In genomic region chr5:81156281-81156680, GRCm38 (mm10) we compare ENCODE assay signal across 13 mouse cellular contexts.
DNase-seq lines count a peak whose midpoint lies in the region; ATAC-seq lines count a peak whose summit lies in the region.
"Had no signal": no experiment of that assay in that cellular context is flagged by ENCODE, and none has a peak within 500 bp of the region (broad histone marks: within the 10 kb centered on the region; RNA-seq: fewer than 3 reads in every experiment).

No protein-coding gene starts in this region.

- ATAC-seq in forebrain, embryonic 12.5 days (ENCODE audit: low FRiP score) = peak; percentile 50; the same call in 1 of the 2 replicates
- ATAC-seq in megakaryocyte, adult 5-6 weeks (ENCODE audit: poor library complexity, severe bottlenecking) = peak; percentile 10; the same call in 1 of the 2 replicates
- no peak for ATAC-seq in liver, embryonic 11.5 days (replicated peaks; ENCODE audit: low FRiP score)

- peaks cover 21% of the 10 kb centered on the region for H3K4me1 ChIP-seq in forebrain, embryonic 12.5 days
- peaks cover 19% of the 10 kb centered on the region for H3K4me1 ChIP-seq in forebrain, embryonic 10.5 days
- no peaks in the 10 kb centered on the region for H3K4me1 ChIP-seq in liver, embryonic 11.5 days (replicated peaks; ENCODE audit: control insufficient read depth, insufficient read depth, low read length)

- no peak for DNase-seq in forebrain, embryonic 10.5 days (ENCODE audit: extremely low spot score, low spot score)
- peak; percentile 25 for DNase-seq in cerebellum, adult 11 months
- peak; percentile 53 to 68 for DNase-seq in cerebellum, postnatal 36 days
- DNase-seq in adipocyte (ENCODE audit: low spot score) = no peak
- DNase-seq in liver, embryonic 11.5 days (ENCODE audit: low spot score) = no peak
- no peak for DNase-seq in testis, postnatal 10 days (ENCODE audit: low spot score)
- DNase-seq: lung, postnatal 4 days; thymus, postnatal 14 days had no signal

- H3K4me3 ChIP-seq in forebrain, embryonic 12.5 days (replicated peaks) = no peak overlapping the region
- H3K4me3 ChIP-seq in forebrain, embryonic 10.5 days = no peak overlapping the region
- no peak overlapping the region for H3K4me3 ChIP-seq in liver, embryonic 11.5 days (ENCODE audit: low read depth, low read length)

- H3K9me3 ChIP-seq in forebrain, embryonic 12.5 days = no peaks in the 10 kb centered on the region
- H3K9me3 ChIP-seq in forebrain, embryonic 10.5 days = no peaks in the 10 kb centered on the region
- no peaks in the 10 kb centered on the region for H3K9me3 ChIP-seq in liver, embryonic 11.5 days (ENCODE audit: control insufficient read depth, low read length)

- no peak overlapping the region for H3K4me2 ChIP-seq in forebrain, embryonic 12.5 days
- H3K4me2 ChIP-seq in liver, embryonic 11.5 days = no peak overlapping the region
- H3K4me2 ChIP-seq: heart, embryonic 11.5 days had no signal

- H3K27me3 ChIP-seq in forebrain, embryonic 12.5 days = peaks cover 20% of the 10 kb centered on the region
- H3K27me3 ChIP-seq in forebrain, embryonic 10.5 days (ENCODE audit: poor library complexity, severe bottlenecking) = peaks cover 25% of the 10 kb centered on the region
- no peaks in the 10 kb centered on the region for H3K27me3 ChIP-seq in liver, embryonic 11.5 days (replicated peaks; ENCODE audit: control insufficient read depth, insufficient read depth, low read length)

- no peak overlapping the region for H3K9ac ChIP-seq in forebrain, embryonic 12.5 days
- H3K9ac ChIP-seq in liver, embryonic 11.5 days (ENCODE audit: low read depth, low read length) = no peak overlapping the region
- H3K9ac ChIP-seq: liver, embryonic 14.5 days had no signal

- 24% methylated on average over 2 of the region's 2 CpGs for WGBS in forebrain, embryonic 12.5 days
- WGBS in forebrain, embryonic 10.5 days = 27% methylated on average over 2 of the region's 2 CpGs
- 43% methylated on average over 2 of the region's 2 CpGs for WGBS in liver, embryonic 11.5 days

- H3K27ac ChIP-seq in forebrain, embryonic 12.5 days = 0 out of 2 replicates have a peak overlapping the region, but pooled peaks have one; percentile 3
- no peak overlapping the region for H3K27ac ChIP-seq in forebrain, embryonic 10.5 days
- no peak overlapping the region for H3K27ac ChIP-seq in liver, embryonic 11.5 days (ENCODE audit: low read depth, low read length)
- H3K27ac ChIP-seq: liver, embryonic 14.5 days had no signal

- no peaks in the 10 kb centered on the region for H3K36me3 ChIP-seq in forebrain, embryonic 12.5 days (replicated peaks)
- H3K36me3 ChIP-seq in forebrain, embryonic 10.5 days (replicated peaks) = no peaks in the 10 kb centered on the region
- H3K36me3 ChIP-seq in liver, embryonic 11.5 days (ENCODE audit: control insufficient read depth, insufficient read depth, low read length) = no peaks in the 10 kb centered on the region
- H3K36me3 ChIP-seq: G1E had no signal

Comparison
In these comparisons a context has a peak if more than half of its experiments do, and no peak if none do; other contexts are left out.
1. DNase-seq: peak in cerebellum, adult 11 months (single experiment) and cerebellum, postnatal 36 days (2 of 2); none in forebrain, embryonic 10.5 days (single experiment), adipocyte (single experiment), liver, embryonic 11.5 days (single experiment) and testis, postnatal 10 days (single experiment).